Mouse (Mus musculus) small intestine, adult 2 months (tissue): ENCODE measurements around the gene Txndc5. TPM values are rescaled to one million over a fixed set of nuclear protein-coding genes. Genes with fewer than 3 reads are reported as not detected.

Source experiments
- H3K27ac ChIP-seq: fragments of 200-500 bp; 2 replicates; pipeline ENCODE4 v1.5.1; 2012; ENCODE audit warnings: low read depth, low read length, control low read depth, inconsistent platforms; ENCODE audit not compliant: insufficient read depth
- H3K27me3 ChIP-seq: fragments of 200-500 bp; 2 replicates; pipeline ENCODE4 v1.6.1; 2012; ENCODE audit warnings: mild to moderate bottlenecking, moderate library complexity, low read length, inconsistent platforms; ENCODE audit not compliant: control insufficient read depth, insufficient read depth
- H3K36me3 ChIP-seq: fragments of 200-500 bp; 2 replicates; pipeline ENCODE4 v1.6.1; 2012; ENCODE audit warnings: mild to moderate bottlenecking, low read length, control low read depth, inconsistent platforms; ENCODE audit not compliant: control insufficient read depth, insufficient read depth
- H3K4me1 ChIP-seq: fragments of 200-500 bp; 2 replicates; pipeline ENCODE4 v1.6.1; 2012; ENCODE audit warnings: low read length, inconsistent platforms, mixed read lengths; ENCODE audit not compliant: control insufficient read depth, insufficient read depth, insufficient read length
- H3K4me3 ChIP-seq: fragments of 200-500 bp; 2 replicates; pipeline ENCODE4 v1.5.1; 2012; ENCODE audit warnings: low read depth, mild to moderate bottlenecking, control low read depth, inconsistent platforms, low read length, moderate library complexity
- CTCF ChIP-seq: fragments of 200-500 bp; IDR thresholded peaks from 2 replicates; pipeline ENCODE4 v1.5.1; 2012; ENCODE audit warnings: low read depth, mild to moderate bottlenecking, control low read depth, inconsistent platforms, low read length, moderate library complexity, mixed read lengths; ENCODE audit not compliant: insufficient replicate concordance, insufficient read length; ENCODE audit errors: extremely low read depth
- POLR2A ChIP-seq: fragments of 200-500 bp; IDR thresholded peaks from 2 replicates; pipeline ENCODE4 v1.6.1; 2012; ENCODE audit warnings: low read depth, mild to moderate bottlenecking, control low read depth, inconsistent platforms, low read length, moderate library complexity
- WGBS: fragments of 180-500 bp; shearing (Covaris S2); methylation state at CpG from one replicate; pipeline ENCODE4 v1.1.7; 2018; 5-methylcytosine and 5-hydroxymethylcytosine counted together
- polyA plus RNA-seq: library from polyadenylated mRNA; depleted of rRNA; stranded (reverse); fragments of >200 nt; gene quantifications from 2 replicates; pipeline ENCODE4 v1.2.3, GENCODE M21; 2012

Gene Txndc5
- polyA plus RNA-seq, 1 experiment: 222 TPM

DNA sequence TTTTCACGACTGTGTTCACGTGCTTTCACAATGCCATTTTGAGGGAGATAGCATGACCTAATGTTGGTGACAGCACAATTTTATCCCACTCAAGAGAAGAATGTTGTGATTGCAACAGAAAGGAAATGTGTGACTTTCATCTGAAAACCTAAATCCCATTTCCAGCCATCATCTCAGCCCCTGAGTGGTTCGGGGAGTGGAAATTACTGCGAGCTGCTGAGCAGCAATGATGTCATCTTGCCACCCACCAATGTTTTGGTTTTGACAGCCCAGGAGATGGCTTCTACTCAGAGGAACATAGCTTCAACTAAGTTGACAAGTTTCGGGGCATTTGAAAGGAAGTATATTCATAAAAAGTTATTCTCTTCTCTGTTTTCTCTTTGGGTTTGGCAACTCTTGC lies 19.1 kb upstream of the Txndc5 start:
- no peak for TF ChIP-seq CTCF
- no peak for TF ChIP-seq POLR2A
- Histone ChIP-seq H3K27me3 (no peaks in the 10 kb centered on the region), H3K27ac (no peak overlapping the region), H3K36me3 (no peaks in the 10 kb centered on the region), H3K4me3 (no peak overlapping the region), H3K4me1 (no peaks in the 10 kb centered on the region)
- 79% methylated on average over 5 of the region's 5 CpGs for WGBS

DNA sequence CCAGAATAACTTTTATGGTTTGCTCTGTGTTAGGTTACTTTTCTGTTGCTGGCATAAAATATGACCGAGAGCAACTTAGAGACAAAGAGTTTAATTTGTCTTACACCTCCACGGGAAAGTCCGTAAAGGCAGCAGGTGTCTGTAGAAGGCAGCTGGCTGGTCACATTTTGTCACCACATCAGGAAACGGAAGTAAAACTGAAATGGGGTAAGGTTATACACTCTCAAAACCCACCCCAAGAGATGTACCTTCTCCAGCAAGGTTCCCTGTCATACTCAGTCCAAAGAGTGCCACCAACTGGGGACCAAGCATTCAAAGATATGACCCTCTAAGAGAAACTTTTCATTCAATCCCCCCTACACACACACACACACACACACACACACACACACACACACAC lies 18.1 kb upstream of the Txndc5 start:
- no peaks in the 10 kb centered on the region for H3K27me3 ChIP-seq
- H3K4me3 ChIP-seq: no peak overlapping the region
- H3K27ac ChIP-seq: no peak overlapping the region
- no peaks in the 10 kb centered on the region for H3K36me3 ChIP-seq
- 44% methylated on average over 4 of the region's 4 CpGs for WGBS
- H3K4me1 ChIP-seq: no peaks in the 10 kb centered on the region
- TF ChIP-seq POLR2A (no peak), CTCF (no peak)

DNA sequence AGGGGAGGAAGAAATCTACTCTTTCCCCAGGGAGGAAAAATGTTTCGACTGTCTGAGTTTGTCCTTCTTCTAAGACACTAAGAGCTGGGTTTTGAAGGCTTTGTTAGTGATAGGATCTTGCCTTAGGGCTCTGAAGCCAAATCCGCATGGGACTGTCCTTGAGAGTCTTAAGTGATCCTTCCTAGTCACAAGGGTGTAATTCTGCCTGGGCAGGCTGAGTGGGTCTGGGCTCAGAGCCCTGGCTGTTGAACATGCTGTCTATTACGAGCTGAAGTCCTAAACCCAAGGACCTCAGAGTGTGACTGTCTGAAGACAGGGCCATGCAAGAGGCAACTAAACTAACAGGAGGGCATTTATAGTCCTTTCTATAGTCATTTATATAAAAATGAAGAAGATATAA lies 16.8 kb upstream of the Txndc5 start:
- 71% methylated on average over 3 of the region's 3 CpGs for WGBS
- Histone ChIP-seq H3K4me1 (no peaks in the 10 kb centered on the region), H3K36me3 (no peaks in the 10 kb centered on the region), H3K27ac (no peak overlapping the region), H3K27me3 (no peaks in the 10 kb centered on the region), H3K4me3 (no peak overlapping the region)
- TF ChIP-seq POLR2A (no peak), CTCF (no peak)

DNA sequence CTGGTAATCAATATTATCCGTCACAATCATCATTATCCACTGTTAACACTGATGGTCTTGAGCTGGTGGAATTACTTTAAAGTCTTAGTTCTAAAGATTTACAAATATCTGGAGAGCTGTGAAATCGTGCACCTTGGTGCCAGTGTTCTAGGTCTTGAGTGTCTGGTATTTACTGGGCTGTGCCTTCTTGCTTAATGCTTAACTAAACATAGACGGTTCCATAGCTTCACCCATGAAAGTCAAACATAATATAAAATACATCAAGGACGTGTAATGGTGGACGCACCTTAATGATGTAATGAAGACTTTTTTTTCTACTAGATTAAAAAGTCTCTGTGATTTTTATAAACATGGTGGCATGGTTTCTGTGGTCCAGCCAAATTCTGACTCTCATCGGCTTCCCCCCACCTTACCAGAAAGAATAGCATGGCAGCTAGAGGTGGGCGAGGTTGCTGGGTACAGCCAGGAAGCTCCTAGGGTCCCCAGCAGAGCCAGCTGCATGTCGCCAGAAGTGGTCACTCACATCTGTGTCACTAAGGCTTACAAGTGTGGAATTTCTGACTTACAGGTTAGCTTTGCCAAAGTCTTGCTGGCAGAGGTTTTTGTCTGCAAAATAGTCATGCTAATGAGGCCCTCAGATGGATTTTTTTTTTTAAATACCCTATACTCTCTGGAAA lies 16.3 kb upstream of the Txndc5 start:
- H3K27ac ChIP-seq: no peak overlapping the region
- no peaks in the 10 kb centered on the region for H3K36me3 ChIP-seq
- no peak overlapping the region for H3K4me3 ChIP-seq
- TF ChIP-seq CTCF: no peak
- no peak for TF ChIP-seq POLR2A
- WGBS: 63% methylated on average over 8 of the region's 8 CpGs
- H3K27me3 ChIP-seq: no peaks in the 10 kb centered on the region
- no peaks in the 10 kb centered on the region for H3K4me1 ChIP-seq

DNA sequence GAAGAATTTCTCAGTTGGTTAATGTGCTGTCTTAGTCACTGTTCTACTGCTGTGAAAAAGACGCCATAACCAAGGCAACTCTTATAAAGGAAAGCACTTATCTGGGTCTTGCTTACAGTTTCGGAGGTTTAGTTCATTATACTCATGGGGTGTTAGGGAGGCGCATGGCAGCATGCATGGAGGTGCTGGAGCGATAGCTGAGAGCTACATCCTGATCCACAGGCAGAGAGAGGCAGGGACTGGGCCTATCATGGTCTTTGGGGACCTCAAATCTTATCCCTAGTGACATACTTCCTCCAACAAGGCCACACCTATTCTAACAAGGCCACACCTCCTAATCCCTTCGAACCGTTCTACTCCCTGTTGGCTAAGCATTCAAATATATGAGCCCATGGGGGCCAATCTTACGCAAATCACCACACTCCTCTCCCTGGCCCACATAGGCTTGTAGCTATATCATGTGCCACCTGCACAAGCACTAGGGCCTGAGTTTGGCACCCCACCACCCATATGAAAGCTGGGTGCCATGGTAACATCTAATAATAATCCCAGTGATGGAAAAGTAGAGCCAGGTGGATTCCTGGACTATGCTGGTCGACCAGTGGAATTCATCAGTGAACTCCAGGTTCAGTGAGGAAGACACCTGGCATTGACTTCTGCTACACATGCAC lies 15.0 kb upstream of the Txndc5 start:
- no peaks in the 10 kb centered on the region for H3K4me1 ChIP-seq
- no peaks in the 10 kb centered on the region for H3K36me3 ChIP-seq
- H3K4me3 ChIP-seq: no peak overlapping the region
- no peaks in the 10 kb centered on the region for H3K27me3 ChIP-seq
- WGBS: 86% methylated on average over 8 of the region's 8 CpGs
- TF ChIP-seq POLR2A: no peak
- TF ChIP-seq CTCF: no peak
- no peak overlapping the region for H3K27ac ChIP-seq

DNA sequence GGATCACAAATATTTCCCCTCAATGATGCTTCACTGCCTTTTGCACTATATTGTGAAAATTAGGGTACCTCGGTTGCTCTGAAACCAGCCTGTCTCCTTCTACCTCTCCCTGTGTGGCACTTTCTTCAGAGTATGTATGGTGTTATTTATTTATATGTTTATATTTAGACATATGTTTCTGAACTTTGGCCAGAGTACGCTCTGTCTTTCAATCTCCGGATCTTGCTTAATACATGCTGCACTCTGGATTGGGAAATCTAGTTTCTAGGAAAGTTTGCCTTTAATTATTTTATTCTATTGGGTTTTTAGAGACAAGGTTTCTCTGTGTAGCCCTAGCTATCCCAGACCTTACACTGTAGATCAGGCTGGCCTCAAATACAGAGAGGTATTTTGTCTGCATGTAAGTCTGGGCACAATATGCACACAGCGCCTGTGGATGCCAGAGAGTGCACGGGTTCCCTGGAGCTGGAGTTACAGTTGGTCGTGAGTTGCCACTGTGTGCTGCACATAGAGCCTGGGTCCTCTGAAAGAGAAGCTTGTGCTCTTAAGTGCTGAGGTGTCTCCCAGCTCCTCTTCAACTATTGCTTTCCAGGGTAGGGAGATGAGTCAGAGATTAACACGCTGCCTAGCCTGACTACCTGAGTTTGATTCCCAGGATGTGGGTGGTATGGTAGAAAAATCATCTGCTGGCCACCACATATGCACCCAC lies 10.7 kb upstream of the Txndc5 start:
- no peak for TF ChIP-seq CTCF
- no peaks in the 10 kb centered on the region for H3K36me3 ChIP-seq
- H3K27ac ChIP-seq: no peak overlapping the region
- H3K27me3 ChIP-seq: no peaks in the 10 kb centered on the region
- 87% methylated on average over 7 of the region's 7 CpGs for WGBS
- H3K4me1 ChIP-seq: no peaks in the 10 kb centered on the region
- no peak overlapping the region for H3K4me3 ChIP-seq

DNA sequence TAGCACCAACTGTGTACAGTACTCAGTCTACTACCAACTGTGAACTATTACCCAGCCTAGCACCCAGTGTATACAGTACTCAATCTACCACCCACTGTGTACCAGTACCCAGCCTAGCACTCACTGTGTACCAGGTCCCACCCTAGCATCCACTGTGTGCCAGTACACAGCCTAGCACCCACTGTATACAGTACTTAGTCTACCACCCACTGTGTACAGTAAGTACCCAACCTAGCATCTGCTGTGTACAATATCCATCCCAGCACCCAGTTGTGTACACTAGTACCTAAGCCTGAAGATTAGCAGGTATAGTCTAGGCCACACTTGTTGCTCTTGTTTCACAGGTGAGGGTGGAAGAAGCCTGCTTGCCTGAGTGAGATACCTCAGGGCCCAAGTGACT lies 8.9 kb upstream of the Txndc5 start:
- H3K36me3 ChIP-seq: no peaks in the 10 kb centered on the region
- no peaks in the 10 kb centered on the region for H3K4me1 ChIP-seq
- H3K4me3 ChIP-seq: no peak overlapping the region
- no peak overlapping the region for H3K27ac ChIP-seq
- H3K27me3 ChIP-seq: no peaks in the 10 kb centered on the region
- TF ChIP-seq CTCF (no peak), POLR2A (no peak)

DNA sequence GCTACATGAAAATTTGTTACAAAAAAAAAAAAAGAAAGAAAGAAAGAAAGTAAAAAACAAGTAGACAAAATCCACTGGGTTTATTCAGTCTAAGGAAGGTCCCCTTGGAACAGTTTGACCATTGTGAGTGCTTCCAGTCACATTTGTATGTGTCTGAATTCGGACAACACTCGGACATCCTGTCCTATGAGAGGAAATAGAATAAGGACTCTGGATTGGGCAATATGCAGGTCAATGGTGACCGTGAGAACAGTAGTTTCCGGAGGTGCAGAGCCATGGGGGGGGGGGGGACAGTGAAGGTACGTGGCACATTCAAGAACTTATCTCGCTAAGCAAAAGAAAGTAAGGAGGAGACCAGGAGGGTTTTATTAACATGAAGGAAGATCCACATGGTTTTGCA lies 6.1 kb upstream of the Txndc5 start:
- Histone ChIP-seq H3K36me3 (no peaks in the 10 kb centered on the region), H3K4me1 (no peaks in the 10 kb centered on the region), H3K4me3 (no peak overlapping the region), H3K27ac (no peak overlapping the region), H3K27me3 (no peaks in the 10 kb centered on the region)
- no peak for TF ChIP-seq CTCF
- no peak for TF ChIP-seq POLR2A
- 71% methylated on average over 6 of the region's 6 CpGs for WGBS
